Mouse (Mus musculus) testis, postnatal 14 days (tissue): ENCODE data around the gene Rps9.
"Not testable (repeated sequence)": the region's sequence is repeated elsewhere in the genome, so short reads cannot be mapped to it uniquely, and the experiment has no call there.

ENCODE experiments used
- DNase-seq: peaks from one replicate; pipeline ENCODE4 v3.0.0; 2021; ENCODE audit warnings: low spot score

The Rps9 gene

DNA sequence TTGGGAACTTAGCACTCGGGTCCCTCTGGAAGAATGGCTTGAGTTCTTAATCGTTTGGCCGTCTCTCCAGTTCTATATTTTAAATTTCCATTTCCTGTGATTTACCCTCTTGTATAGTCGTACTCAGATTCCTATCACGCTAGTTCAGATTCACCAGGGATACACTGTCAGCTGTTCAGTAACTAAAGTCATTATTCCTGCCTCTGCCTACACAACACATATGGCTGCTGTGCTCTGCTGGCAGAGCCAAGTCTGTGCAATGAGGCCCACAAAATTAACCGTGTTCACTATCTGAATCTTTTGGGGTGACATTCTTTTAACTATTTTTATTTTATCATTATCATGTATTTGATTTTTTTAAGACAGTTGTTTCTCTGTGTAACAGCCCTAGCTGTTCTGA is 5.3 kb upstream of the Rps9 start:
- DNase-seq = no peak

GRCm38 (mm10) chr7:3703148-3703878 is 480 bp upstream of the Rps9 start:
- DNase-seq = no peak

- DNase-seq = no peak
Observed at GRCm38 (mm10) chr7:3704475-3704874, 682 bp downstream of the Rps9 start.

- DNase-seq = not testable (repeated sequence)
Observed at GRCm38 (mm10) chr7:3705461-3705860, 1.7 kb downstream of the Rps9 start.

- DNase-seq = no peak
Observed at GRCm38 (mm10) chr7:3705911-3706310, 2.1 kb downstream of the Rps9 start.

DNA sequence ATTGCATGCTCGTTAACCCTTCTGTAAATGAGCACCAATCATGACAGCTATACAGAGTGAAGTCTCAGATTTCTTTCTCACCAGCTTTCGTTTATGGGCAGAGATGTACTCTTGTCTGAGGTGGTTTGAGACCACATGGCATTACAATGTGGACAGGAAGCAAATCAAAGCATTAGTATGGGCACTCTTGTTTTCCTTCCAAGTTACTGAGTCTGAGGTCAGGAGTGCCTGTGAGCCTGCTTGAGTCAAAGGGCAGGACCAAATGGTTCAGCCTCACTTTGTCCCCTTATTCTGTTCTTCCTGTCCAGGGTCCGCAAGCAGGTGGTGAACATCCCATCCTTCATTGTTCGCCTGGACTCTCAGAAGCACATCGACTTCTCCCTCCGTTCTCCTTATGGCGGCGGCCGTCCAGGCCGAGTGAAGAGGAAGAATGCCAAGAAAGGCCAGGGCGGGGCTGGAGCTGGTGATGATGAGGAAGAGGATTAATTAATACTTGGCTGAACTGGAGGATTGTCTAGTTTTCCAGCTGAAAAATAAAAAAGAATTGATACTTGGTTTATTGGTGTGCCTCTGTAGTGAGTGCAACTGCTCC is 2.6 kb downstream of the Rps9 start:
- DNase-seq = no peak

GRCm38 (mm10) chr7:3707027-3707426 is 3.2 kb downstream of the Rps9 start:
- DNase-seq = no peak

- DNase-seq = no peak
Observed at GRCm38 (mm10) chr7:3707568-3708413, 4.0 kb downstream of the Rps9 start.

GRCm38 (mm10) chr7:3708447-3708980 is 4.7 kb downstream of the Rps9 start:
- DNase-seq = not testable (repeated sequence)

- no peak for DNase-seq
Observed at GRCm38 (mm10) chr7:3709000-3709399, 5.2 kb downstream of the Rps9 start.

GRCm38 (mm10) chr7:3712264-3712942 is 8.6 kb downstream of the Rps9 start:
- DNase-seq = no peak

DNA sequence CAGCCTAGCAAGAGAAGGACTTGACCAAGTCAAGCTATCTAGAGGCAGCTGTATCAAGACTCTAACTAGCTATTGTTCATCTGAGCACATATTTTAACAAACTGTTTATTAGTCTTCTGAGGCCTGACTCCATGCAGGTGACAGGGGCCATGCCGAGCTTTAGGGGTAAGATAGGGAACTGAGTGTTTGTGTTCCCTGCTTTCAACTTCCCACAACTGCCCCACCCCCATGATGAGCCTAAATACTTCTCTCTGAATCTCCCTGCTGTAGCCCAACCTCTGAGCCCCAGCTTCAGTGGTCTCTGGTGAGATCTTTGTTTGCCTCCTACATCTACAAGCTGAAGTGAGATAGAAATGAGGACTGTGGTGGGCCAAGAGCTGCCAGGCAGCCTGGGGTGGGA is 11.5 kb downstream of the Rps9 start:
- DNase-seq = no peak

DNA sequence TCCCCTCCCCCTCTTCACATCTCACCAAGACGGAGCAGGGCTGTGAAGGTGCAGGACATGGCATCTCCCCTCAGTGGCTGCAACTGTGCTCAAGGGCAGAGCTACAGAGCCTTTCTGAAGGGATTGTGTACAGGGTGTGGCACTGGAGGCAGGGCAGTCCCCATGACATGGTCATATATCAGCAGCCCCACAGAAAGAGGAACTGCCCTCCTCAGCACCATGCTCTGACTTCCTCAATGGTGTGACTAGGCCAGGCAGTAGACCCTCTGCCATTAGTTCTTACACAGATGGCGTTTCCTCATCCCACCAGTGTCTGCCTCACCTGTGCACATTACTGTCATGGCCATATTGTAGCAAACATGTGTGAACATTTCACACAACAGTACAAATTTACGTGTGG is 16.5 kb downstream of the Rps9 start, which contains the start of gene Pirb:
Pirb (minus strand) TSS at position 124 of the 400 bp plus-strand sequence.
- DNase-seq = not testable (repeated sequence)

- DNase-seq = not testable (repeated sequence)
Observed at GRCm38 (mm10) chr7:3725459-3725858, 21.7 kb downstream of the Rps9 start.

DNA sequence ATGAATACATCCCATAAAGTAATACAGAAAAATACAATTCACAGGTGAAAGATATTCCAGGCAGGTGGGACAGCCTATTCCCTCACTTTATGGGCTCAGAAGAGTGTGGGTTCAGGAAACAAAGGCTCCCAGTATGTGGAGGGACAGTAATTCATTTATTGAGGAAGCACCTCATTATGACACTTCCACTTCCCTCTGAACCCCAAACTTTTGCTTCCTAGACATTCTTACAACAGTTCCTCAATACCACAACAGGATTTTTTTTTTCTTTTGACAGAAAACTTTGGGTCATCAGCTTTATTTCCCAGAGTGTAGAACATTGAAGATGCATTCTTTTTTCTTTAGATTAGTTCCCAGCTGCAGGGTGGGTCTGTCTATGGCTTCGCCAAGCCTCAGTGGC is 28.9 kb downstream of the Rps9 start:
- not testable (repeated sequence) for DNase-seq
